Mouse (Mus musculus) hindbrain, embryonic 11.5 days (tissue): ENCODE measurements at regions not wholly inside any gene's neighbourhood (a gene's known extent, or its start where the extent isn't known, plus 50 kb on each side); places are given as distances from the start of the nearest gene placed in this dataset.

Experiments used
- ATAC-seq: fragments of 200-750 bp; cut with Nextera tagmentation; 2 replicates; pipeline ENCODE4 v1.8.0; 2017; ENCODE audit warnings: mild to moderate bottlenecking, moderate TSS enrichment, moderate library complexity; ENCODE audit not compliant: low FRiP score
- DNase-seq: peaks from one replicate; pipeline ENCODE4 v3.0.0-alpha.2; 2015; ENCODE audit warnings: low spot score
- H3K27ac ChIP-seq: fragments of 300-500 bp; sonication (generic); 2 replicates; pipeline ENCODE4 v1.5.1; 2014; ENCODE audit warnings: mild to moderate bottlenecking, low read depth, low read length
- H3K27me3 ChIP-seq: fragments of 300-500 bp; sonication (generic); 2 replicates; pipeline ENCODE4 v1.6.1; 2014; ENCODE audit warnings: mild to moderate bottlenecking, low read length, moderate library complexity, mixed read lengths; ENCODE audit not compliant: control insufficient read depth, insufficient read depth
- H3K36me3 ChIP-seq: fragments of 300-500 bp; sonication (generic); 2 replicates; pipeline ENCODE4 v1.6.1; 2014; ENCODE audit warnings: mild to moderate bottlenecking, low read length, moderate library complexity, mixed read lengths; ENCODE audit not compliant: control insufficient read depth, insufficient read depth
- H3K4me1 ChIP-seq: fragments of 300-500 bp; sonication (generic); replicated peaks from 2 replicates; pipeline ENCODE4 v1.6.1; 2014; ENCODE audit warnings: low read length, mixed read lengths; ENCODE audit not compliant: control insufficient read depth, insufficient read depth
- H3K4me2 ChIP-seq: fragments of 300-500 bp; sonication (generic); replicated peaks from 2 replicates; pipeline ENCODE4 v1.6.1; 2014; ENCODE audit warnings: mild to moderate bottlenecking, low read depth, low read length
- H3K4me3 ChIP-seq: fragments of 300-500 bp; sonication (generic); 2 replicates; pipeline ENCODE4 v1.5.1; 2014; ENCODE audit warnings: low read depth, low read length
- H3K9ac ChIP-seq: fragments of 300-500 bp; sonication (generic); 2 replicates; pipeline ENCODE4 v1.6.1; 2014; ENCODE audit warnings: low read depth, low read length
- H3K9me3 ChIP-seq: fragments of 300-500 bp; sonication (generic); 2 replicates; pipeline ENCODE4 v1.6.1; 2016; ENCODE audit warnings: low read length; ENCODE audit not compliant: control insufficient read depth
- WGBS: fragments of 180-500 bp; shearing (Covaris S2); extraction: QIAGEN DNeasy Blood & Tissue Kit; methylation state at CpG from one replicate; pipeline ENCODE4 v1.1.7; 2014; 5-methylcytosine and 5-hydroxymethylcytosine counted together

DNA sequence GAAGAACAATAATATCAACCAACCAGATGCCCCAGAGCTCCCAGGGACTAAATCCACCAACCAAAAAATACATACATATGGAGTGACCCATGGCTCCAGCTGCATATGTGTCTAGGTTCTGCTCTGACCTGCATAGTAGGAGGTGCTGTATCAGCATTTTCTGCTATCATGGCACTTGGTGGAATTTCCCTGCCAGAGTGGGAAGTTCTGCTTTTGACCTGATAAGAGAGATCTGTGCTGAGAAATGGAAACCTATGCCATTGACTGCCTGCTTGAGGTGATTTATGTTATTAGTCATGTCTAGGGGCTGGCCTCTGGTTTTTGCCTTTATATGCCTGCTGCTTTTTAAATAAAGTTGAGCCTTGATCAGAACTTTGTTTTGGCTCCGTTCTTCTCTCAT is 893.4 kb upstream of the Mdga2 start:
- Histone ChIP-seq H3K4me2 (no peak overlapping the region), H3K27ac (no peak overlapping the region), H3K27me3 (no peaks in the 10 kb centered on the region), H3K9ac (no peak overlapping the region), H3K4me1 (no peaks in the 10 kb centered on the region), H3K4me3 (no peak overlapping the region), H3K9me3 (no peaks in the 10 kb centered on the region), H3K36me3 (no peaks in the 10 kb centered on the region)
- ATAC-seq, result no peak
- WGBS, result 50% methylated on average over 1 of the region's 1 CpGs
- no peak for DNase-seq
